Mouse (Mus musculus): ENCODE data around the gene Stk4. TPM values are rescaled to one million over a fixed set of nuclear protein-coding genes. Genes with fewer than 3 reads are reported as not detected.

Gene Stk4
- polyA plus RNA-seq, 1 experiment = 10.8 TPM

DNA sequence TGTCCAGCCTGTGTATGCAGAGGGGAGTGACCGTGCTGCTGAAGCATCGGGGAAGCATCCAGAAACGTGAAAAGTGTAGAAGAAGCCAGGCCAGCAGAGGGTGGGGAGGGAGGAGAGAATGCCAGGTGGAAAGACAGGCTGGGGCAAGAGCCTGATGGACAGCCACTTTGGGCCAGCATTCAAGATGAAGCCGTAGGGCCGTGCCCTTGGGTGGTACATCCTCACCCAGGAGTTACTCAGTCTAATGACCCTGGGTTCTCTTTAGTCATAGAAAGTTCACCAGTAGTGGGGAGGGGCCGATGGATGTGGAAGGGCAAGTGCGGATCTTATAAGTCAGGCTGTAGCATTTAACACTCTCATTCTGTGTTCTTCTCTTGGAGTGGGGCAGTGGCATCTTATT lies 86.0 kb downstream of the Stk4 start:
- Histone ChIP-seq H3K27me3 (ENCODE audit: control insufficient read depth, insufficient read depth, low read length) (no peaks in the 10 kb centered on the region), H3K36me3 (ENCODE audit: control insufficient read depth, insufficient read depth, low read length) (peaks cover 21% of the 10 kb centered on the region), H3K4me3 (ENCODE audit: low read depth, low read length) (no peak overlapping the region), H3K27ac (ENCODE audit: insufficient read depth, low read depth, low read length) (no peak overlapping the region), H3K4me1 (ENCODE audit: control insufficient read depth, insufficient read depth, insufficient read length, low read length) (no peaks in the 10 kb centered on the region)
- WGBS = 80% methylated on average over 7 of the region's 7 CpGs
- TF ChIP-seq CTCF (IDR thresholded peaks at IDR 0.05; ENCODE audit: extremely low read depth, insufficient read length, insufficient replicate concordance, low read depth, low read length) (no peak), POLR2A (IDR thresholded peaks at IDR 0.05; ENCODE audit: low read depth, low read length) (no peak)

DNA sequence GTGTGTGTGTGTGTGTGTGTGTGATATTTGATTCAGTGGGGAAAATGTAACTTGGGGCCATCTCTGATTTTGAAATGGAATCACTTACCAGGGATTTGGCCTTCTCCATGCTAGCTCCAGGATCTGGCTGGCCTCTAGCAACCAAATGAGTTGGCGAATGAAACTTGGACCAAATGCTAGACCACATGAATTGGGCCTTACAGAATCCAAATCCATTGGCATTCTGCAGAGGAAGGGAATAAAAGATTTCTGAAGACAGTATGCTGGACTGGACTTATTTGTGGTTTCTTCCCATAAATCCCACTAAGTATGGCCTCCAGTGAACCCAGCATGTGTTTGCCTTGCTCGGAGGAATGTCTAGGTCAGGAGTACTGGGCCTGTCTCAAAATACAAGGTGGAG lies 88.7 kb downstream of the Stk4 start:
- H3K4me1 ChIP-seq (ENCODE audit: control insufficient read depth, insufficient read depth, insufficient read length, low read length) = no peaks in the 10 kb centered on the region
- 90% methylated on average over 2 of the region's 2 CpGs for WGBS
- H3K36me3 ChIP-seq (ENCODE audit: control insufficient read depth, insufficient read depth, low read length) = peaks cover 2% of the 10 kb centered on the region; the same call in 1 of the 2 replicates
- TF ChIP-seq CTCF (IDR thresholded peaks at IDR 0.05; ENCODE audit: extremely low read depth, insufficient read length, insufficient replicate concordance, low read depth, low read length) (no peak), POLR2A (IDR thresholded peaks at IDR 0.05; ENCODE audit: low read depth, low read length) (no peak)
- H3K27ac ChIP-seq (ENCODE audit: insufficient read depth, low read depth, low read length) = no peak overlapping the region
- no peaks in the 10 kb centered on the region for H3K27me3 ChIP-seq (ENCODE audit: control insufficient read depth, insufficient read depth, low read length)
- no peak overlapping the region for H3K4me3 ChIP-seq (ENCODE audit: low read depth, low read length)

DNA sequence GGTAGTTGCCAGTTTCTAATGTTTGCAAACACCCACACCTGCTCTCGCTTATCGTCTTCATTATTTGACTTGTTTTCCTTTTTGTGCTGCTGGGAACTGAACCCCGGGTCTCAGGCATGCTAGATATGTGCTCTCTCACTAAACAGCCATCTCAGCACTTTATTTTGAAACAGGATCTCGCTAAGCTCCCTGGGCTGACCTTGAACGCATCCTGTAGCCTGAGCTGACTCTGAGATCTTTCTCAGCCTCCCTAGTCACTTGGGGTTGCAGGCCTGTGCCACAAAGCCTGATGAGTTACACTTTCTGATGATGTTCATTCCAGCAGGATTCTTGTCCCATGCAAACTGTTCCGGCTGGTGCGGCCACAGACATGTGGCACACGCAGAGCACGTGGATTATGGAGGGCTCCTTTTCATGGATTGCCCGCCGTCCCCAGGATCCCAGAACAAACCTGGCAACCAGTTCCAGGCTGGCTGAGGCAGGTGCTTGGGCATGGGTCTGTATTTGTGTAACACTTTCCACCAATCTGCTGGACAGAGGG lies 91.5 kb downstream of the Stk4 start:
- Histone ChIP-seq H3K4me3 (ENCODE audit: low read depth, low read length) (no peak overlapping the region), H3K4me1 (ENCODE audit: control insufficient read depth, insufficient read depth, insufficient read length, low read length) (no peaks in the 10 kb centered on the region), H3K36me3 (ENCODE audit: control insufficient read depth, insufficient read depth, low read length) (no peaks in the 10 kb centered on the region), H3K27ac (ENCODE audit: insufficient read depth, low read depth, low read length) (no peak overlapping the region), H3K27me3 (ENCODE audit: control insufficient read depth, insufficient read depth, low read length) (no peaks in the 10 kb centered on the region)
- WGBS = 69% methylated on average over 11 of the region's 11 CpGs
- TF ChIP-seq CTCF (IDR thresholded peaks at IDR 0.05; ENCODE audit: extremely low read depth, insufficient read length, insufficient replicate concordance, low read depth, low read length) (no peak), POLR2A (IDR thresholded peaks at IDR 0.05; ENCODE audit: low read depth, low read length) (no peak)

DNA sequence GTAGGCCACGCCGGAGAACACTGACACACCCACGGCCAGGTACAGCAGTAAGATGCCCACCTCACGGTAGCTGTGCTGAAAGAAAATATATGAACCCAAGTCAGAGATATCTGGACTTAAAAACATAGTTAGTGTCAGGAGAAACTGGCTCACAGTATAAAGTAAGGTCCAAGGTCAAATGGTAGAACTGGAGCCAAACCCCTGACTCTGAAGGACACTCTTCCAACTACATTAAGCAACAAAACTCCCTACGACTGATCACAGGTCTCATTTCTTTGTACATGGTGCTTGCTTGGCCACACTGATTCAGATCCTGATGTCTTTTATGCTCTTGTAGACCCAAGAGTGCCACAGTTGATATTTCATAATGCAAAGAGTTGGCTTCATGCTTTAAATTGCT lies 94.8 kb downstream of the Stk4 start:
- 79% methylated on average over 5 of the region's 5 CpGs for WGBS
- H3K27ac ChIP-seq (ENCODE audit: insufficient read depth, low read depth, low read length) = no peak overlapping the region
- TF ChIP-seq CTCF (IDR thresholded peaks at IDR 0.05; ENCODE audit: extremely low read depth, insufficient read length, insufficient replicate concordance, low read depth, low read length) (no peak), POLR2A (IDR thresholded peaks at IDR 0.05; ENCODE audit: low read depth, low read length) (no peak)
- H3K36me3 ChIP-seq (ENCODE audit: control insufficient read depth, insufficient read depth, low read length) = no peaks in the 10 kb centered on the region
- H3K4me3 ChIP-seq (ENCODE audit: low read depth, low read length) = no peak overlapping the region
- peaks cover 19% of the 10 kb centered on the region for H3K27me3 ChIP-seq (ENCODE audit: control insufficient read depth, insufficient read depth, low read length)
- peaks cover 4% of the 10 kb centered on the region; the same call in 1 of the 2 replicates for H3K4me1 ChIP-seq (ENCODE audit: control insufficient read depth, insufficient read depth, insufficient read length, low read length)

DNA sequence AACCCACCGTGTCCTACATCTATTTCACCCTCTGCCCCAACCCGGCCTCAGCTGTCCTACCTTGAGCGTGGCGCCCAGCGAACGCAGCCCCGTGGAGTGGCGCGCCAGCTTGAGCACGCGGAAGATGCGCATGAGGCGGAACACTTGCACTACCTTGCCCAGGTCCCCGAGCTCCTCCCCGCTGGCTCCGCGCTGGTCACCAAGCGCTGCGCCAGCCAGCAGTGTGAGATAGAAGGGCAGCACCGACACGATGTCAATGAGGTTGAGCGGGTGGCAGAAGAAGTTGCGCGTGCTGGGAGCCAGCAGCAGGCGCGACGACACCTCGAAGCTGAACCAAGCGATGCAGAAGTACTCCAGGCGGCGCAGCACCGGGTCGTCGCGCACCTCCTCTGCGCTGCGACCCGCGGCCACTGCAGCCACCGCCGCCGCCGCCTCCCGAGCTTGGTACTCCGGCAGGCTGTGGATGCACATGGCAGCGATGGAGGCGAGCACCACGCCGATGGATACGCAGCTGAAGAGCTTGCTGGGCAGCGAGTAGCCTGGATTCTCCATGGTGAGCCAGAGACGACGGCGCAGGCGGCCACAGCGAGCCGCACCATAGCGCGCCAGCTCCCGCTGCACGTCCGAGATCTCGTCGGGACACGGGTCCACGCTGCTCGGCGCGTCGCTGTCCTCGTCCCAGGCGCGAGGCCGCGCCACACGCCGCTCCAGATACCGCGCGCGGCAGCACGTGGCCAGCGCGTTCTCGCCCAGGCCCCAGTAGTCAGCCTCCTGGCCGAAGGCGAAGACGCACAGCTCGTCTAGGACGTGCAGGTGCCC lies 97.8 kb downstream of the Stk4 start:
- no peak for TF ChIP-seq POLR2A (IDR thresholded peaks at IDR 0.05; ENCODE audit: low read depth, low read length)
- no peak for TF ChIP-seq CTCF (IDR thresholded peaks at IDR 0.05; ENCODE audit: extremely low read depth, insufficient read length, insufficient replicate concordance, low read depth, low read length)
- Histone ChIP-seq H3K4me1 (ENCODE audit: control insufficient read depth, insufficient read depth, insufficient read length, low read length) (peaks cover 4% of the 10 kb centered on the region; the same call in 1 of the 2 replicates), H3K4me3 (ENCODE audit: low read depth, low read length) (no peak overlapping the region; the same call in 1 of the 2 replicates), H3K27me3 (ENCODE audit: control insufficient read depth, insufficient read depth, low read length) (peaks cover 40% of the 10 kb centered on the region), H3K27ac (ENCODE audit: insufficient read depth, low read depth, low read length) (no peak overlapping the region), H3K36me3 (ENCODE audit: control insufficient read depth, insufficient read depth, low read length) (no peaks in the 10 kb centered on the region)
- 15% methylated on average over 90 of the region's 90 CpGs for WGBS

DNA sequence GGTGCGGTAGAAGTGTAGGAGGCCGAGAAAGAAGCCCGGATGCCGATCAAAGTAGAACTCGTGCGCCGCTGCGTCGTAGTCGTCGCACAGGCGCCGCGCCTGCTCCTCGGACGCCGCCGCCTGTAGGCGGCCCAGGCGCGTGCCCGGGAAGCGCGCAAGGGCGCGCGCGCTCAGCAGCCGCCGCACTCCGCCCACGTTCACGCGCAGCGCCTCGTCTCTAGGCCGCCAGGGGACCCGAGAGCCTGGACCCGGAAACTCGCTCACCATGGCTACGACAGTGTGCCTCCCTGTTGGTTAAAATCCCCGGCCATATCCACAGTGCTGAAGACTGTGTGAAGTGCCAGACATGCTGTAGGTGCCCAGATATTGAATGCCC lies 98.4 kb downstream of the Stk4 start:
- Histone ChIP-seq H3K4me3 (ENCODE audit: low read depth, low read length) (no peak overlapping the region; the same call in 1 of the 2 replicates), H3K36me3 (ENCODE audit: control insufficient read depth, insufficient read depth, low read length) (no peaks in the 10 kb centered on the region), H3K27ac (ENCODE audit: insufficient read depth, low read depth, low read length) (no peak overlapping the region), H3K27me3 (ENCODE audit: control insufficient read depth, insufficient read depth, low read length) (peaks cover 43% of the 10 kb centered on the region), H3K4me1 (ENCODE audit: control insufficient read depth, insufficient read depth, insufficient read length, low read length) (peaks cover 4% of the 10 kb centered on the region; the same call in 1 of the 2 replicates)
- TF ChIP-seq CTCF (IDR thresholded peaks at IDR 0.05; ENCODE audit: extremely low read depth, insufficient read length, insufficient replicate concordance, low read depth, low read length) = no peak
- TF ChIP-seq POLR2A (IDR thresholded peaks at IDR 0.05; ENCODE audit: low read depth, low read length) = no peak
- 11% methylated on average over 42 of the region's 42 CpGs for WGBS

DNA sequence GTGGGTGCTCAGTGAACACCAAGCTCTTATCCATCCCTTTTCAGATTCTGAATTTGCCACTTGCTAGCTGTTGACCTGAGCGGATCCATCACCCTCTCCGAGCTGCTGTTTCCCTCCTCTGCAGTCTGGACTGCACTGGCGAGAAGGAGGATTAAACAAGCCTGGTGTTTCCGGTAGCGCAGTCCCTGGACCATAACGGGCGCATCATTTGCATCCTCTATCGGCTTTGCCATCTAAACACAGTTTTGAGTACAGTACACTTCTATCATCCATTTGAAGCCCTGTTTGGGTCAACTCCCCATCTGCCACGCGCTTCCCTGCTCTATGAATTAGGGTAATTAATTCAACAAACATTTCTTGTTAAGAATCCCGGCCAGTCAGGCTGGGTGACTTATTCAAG lies 100.2 kb downstream of the Stk4 start:
- Histone ChIP-seq H3K4me3 (ENCODE audit: low read depth, low read length) (no peak overlapping the region), H3K27ac (ENCODE audit: insufficient read depth, low read depth, low read length) (no peak overlapping the region), H3K36me3 (ENCODE audit: control insufficient read depth, insufficient read depth, low read length) (no peaks in the 10 kb centered on the region), H3K27me3 (ENCODE audit: control insufficient read depth, insufficient read depth, low read length) (peaks cover 43% of the 10 kb centered on the region), H3K4me1 (ENCODE audit: control insufficient read depth, insufficient read depth, insufficient read length, low read length) (peaks cover 4% of the 10 kb centered on the region; the same call in 1 of the 2 replicates)
- TF ChIP-seq POLR2A (IDR thresholded peaks at IDR 0.05; ENCODE audit: low read depth, low read length) (no peak), CTCF (IDR thresholded peaks at IDR 0.05; ENCODE audit: extremely low read depth, insufficient read length, insufficient replicate concordance, low read depth, low read length) (no peak)
- 8% methylated on average over 11 of the region's 11 CpGs for WGBS
